Mouse (Mus musculus) urinary bladder, postnatal 14 days (tissue): Measurements from ENCODE around the gene Pgbd5.
"Not testable (repeated sequence)": the region's sequence is repeated elsewhere in the genome, so short reads cannot be mapped to it uniquely, and the experiment has no call there.

ENCODE experiments used
- DNase-seq: peaks from one replicate; pipeline ENCODE4 v3.0.0; 2021; ENCODE audit warnings: low spot score

Pgbd5 gene

GRCm38 (mm10) chr8:124430881-124431280 lies 8.6 kb downstream of the Pgbd5 start:
- no peak for DNase-seq

DNA sequence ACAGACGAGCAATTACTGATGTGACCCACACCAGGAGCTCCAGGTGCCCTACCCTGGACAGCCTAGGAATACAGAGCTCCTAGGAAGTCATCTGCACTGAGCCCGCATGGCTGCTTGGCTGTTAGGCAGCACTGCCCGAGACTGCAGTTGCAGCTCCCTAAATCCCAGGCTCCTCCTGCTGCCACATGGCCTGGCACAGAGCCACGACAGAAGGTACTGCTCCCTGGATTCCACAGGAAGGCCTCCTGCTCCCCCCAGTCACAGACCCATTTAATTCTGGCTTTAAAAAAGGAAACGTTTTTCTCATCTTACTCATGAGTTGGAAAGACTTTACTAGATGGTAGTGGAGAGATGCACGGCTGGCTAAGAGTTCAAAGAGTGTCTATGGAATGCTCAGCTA lies 10.0 kb downstream of the Pgbd5 start:
- no peak for DNase-seq

DNA sequence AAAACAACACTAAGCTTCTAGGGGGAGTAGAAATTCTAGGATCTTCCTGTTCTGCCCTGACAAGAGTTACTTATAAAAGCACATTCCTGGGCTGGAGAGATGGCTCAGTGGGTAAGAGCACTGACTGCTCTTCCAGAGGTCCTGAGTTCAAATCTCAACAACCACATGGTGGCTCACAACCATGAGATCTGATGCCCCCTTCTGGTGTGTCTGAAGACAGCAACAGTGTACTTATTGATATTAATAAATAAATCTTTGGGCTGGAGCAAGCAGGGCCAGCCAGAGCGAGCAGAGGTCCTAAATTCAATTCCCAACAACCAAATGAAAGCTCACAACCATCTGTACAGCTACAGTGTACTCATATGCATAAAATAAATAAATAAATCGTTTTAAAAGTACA lies 10.7 kb downstream of the Pgbd5 start:
- DNase-seq = not testable (repeated sequence)

DNA sequence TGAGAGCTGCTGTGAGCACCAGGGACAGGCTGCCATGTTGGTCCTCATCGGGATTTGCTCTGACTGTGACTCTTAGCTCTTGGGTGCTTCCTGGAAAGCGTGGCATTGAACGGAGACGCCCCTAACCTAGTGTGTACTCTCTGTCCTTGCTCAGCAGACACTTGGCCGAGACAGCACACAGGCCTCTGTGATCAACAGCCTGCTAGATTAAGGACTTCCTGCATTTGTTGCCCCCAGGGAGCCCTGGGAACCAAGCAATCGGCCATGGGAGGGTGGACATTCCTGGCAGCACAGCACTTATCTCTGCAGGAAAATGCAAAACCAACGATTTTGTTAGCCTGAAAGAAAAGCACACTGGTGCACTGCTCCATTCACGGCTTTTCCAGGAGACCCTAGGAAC lies 18.0 kb downstream of the Pgbd5 start:
- no peak for DNase-seq

- DNase-seq = no peak
Measured at GRCm38 (mm10) chr8:124418927-124419326, 20.5 kb downstream of the Pgbd5 start.

- no peak for DNase-seq
Measured at GRCm38 (mm10) chr8:124418185-124418584, 21.3 kb downstream of the Pgbd5 start.

GRCm38 (mm10) chr8:124416646-124417045 lies 22.8 kb downstream of the Pgbd5 start:
- DNase-seq = no peak

DNA sequence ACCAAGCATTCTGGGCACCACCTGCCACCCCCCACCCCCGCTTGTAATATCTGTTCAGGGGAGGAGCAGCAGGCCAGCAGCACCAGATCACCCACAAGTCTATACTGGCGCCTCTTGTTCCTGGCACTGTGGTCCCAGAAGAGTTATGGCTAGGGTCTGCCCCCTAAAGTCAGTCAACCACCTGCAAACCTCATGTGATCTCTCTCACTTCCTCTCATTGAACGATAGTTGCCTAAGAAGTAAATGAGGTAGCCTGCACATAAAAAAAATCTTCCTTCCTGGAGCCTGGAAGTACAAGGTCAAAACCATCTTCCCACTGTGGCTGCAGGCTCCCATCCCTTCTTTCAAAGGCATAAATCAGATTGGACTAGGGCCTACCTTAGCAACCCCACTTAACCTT lies 23.7 kb downstream of the Pgbd5 start:
- no peak for DNase-seq

GRCm38 (mm10) chr8:124415002-124415401 lies 24.5 kb downstream of the Pgbd5 start:
- peak; percentile 20 for DNase-seq

DNA sequence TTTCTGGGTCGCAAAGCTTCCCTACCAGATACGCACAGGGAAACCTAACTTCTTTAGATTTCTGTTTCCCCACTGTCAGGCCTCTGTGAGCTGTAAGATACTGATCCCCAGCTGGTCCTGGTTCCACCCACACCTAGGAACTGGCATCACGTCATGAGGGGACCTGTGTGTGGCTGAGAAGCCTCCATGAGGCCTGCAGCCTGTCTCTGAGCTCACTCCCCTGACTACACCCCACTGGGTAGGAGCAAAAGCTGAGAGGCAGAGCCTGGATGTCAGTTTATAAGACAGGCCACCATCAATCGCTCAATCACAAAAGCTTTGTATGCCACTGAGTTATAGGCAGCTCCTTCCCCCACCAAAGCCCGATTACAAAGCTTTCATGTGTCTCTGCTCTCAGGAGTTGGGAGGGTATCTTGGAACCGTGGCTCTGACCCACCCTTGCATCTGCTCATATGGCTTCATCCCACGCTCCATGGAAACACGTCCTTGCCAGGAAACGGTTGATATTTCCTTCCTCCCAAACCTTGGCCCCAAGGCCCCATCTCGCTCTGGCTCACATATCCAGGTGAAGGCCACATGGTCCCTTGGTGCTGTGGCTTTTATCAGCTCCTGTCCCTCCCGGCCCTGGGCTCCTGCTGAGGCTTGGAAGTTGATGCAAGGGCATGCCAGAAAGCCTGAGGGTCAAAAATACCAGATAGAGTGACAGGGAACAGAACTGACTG lies 26.1 kb downstream of the Pgbd5 start:
- DNase-seq = no peak

GRCm38 (mm10) chr8:124412496-124413243 lies 26.8 kb downstream of the Pgbd5 start:
- DNase-seq = no peak

GRCm38 (mm10) chr8:124404471-124405260 lies 34.8 kb downstream of the Pgbd5 start:
- DNase-seq = no peak

GRCm38 (mm10) chr8:124403876-124404275 lies 35.6 kb downstream of the Pgbd5 start:
- peak; percentile 10 for DNase-seq

DNA sequence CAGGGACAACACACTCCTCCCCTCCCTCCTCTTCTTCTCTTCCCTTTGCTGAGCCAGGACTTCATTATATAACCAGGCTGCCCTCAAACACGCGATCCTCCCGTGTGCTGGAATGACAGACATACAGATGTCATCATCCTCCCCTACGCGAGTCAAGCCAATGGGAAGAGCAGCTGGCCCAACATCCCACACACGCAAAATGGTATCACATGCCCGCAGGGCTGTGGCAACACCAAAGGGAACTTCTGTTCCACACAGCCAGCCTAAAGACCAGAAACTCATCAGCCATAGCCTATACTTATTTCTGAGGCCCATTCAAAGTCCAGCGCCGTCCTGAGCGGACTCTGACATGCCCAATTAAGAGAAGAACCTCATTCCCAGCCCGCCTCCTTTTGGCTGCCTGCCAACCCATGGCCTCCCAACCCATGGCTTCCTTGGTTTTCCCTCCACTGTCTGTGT lies 40.0 kb downstream of the Pgbd5 start:
- DNase-seq = no peak

GRCm38 (mm10) chr8:124398843-124399402 lies 40.5 kb downstream of the Pgbd5 start:
- DNase-seq = no peak

DNA sequence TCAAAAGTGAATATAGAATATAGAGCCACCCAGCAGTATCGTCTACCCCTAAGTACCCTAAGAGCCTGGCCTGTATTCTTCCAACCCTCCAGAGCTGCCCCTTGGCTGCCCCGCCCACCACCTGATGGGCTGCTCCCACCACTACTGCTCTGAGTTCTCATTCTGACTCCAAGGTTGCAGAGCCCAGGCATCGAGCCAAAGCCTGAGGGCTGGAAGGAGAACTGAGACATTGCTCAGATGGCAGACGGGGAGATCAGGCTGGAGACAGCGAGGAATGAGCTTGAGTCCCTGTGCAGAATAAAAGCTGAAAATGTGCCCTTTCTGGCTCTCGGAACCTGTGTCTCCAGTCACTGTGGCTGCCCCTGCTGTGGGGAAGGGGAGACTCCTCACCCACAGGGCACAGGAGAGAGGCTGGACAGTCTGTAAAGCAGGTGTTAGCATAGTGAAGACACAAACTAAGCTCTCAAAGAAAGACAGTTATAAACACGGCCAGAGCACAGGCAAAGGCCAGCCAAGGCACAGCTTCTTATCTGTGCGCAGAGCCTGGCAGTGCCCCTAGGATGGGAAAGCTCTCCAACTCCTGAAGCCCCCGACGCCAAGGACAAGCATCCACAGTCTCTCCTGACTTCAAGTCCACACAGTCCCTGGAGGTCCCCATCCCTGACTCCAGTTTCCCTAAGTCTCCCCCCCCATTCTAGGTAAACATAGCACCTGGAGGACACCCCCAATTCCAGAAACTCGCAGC lies 42.0 kb downstream of the Pgbd5 start:
- DNase-seq = peak; percentile 26

- DNase-seq = no peak
Measured at GRCm38 (mm10) chr8:124396531-124396930, 42.9 kb downstream of the Pgbd5 start.

- no peak for DNase-seq
Measured at GRCm38 (mm10) chr8:124395392-124395791, 44.1 kb downstream of the Pgbd5 start.

DNA sequence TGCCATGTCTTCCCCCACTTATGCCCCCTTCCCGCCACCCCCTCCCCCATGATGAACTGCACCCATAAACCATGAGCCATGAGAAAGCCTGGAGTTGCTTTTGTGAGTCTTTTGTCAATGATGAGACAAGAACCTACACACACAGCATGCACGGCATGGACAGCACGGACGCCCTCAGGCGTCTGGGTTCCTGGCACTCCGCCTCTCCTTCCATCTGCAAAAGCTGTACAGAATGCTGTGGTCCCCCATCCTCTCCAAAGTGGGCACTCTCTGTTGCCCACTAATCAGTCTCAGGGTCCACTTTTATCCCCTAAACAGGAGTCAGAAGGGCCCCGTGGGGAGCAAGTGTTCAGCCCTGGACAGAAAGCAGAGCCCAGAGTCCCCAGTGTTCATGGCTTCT lies 44.5 kb downstream of the Pgbd5 start:
- DNase-seq = no peak

DNA sequence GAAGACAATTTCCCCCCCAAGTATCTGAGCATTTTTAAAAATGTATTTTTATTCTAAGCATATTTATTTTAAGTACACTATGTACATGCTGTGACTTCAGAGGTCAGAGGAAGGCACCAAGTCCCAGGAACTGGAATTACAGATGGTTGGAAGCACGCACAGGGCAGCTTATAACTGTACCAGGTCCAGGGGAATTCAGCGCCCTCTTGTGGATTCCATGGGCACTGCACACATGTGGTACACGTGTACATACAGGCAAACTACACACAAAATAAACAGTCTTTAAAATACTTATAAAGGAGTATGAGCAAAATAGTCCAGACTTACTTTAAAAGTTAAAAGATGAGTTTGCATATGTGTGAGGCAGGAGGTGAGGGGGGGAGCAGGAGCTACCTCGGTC lies 45.5 kb downstream of the Pgbd5 start:
- no peak for DNase-seq

GRCm38 (mm10) chr8:124393013-124393412 lies 46.4 kb downstream of the Pgbd5 start:
- DNase-seq = no peak
